Mouse (Mus musculus) midbrain, embryonic 16.5 days (tissue): Measurements from ENCODE around the gene Kcnip3. TPM values are rescaled to one million over a fixed set of nuclear protein-coding genes. Genes with fewer than 3 reads are reported as not detected.

Experiments
- ATAC-seq: fragments of 200-750 bp; cut with Nextera tagmentation; 2 replicates; pipeline ENCODE4 v1.8.0; 2017; ENCODE audit warnings: moderate TSS enrichment
- H3K27ac ChIP-seq: fragments of 300-500 bp; sonication (generic); 2 replicates; pipeline ENCODE4 v1.5.1; 2014; ENCODE audit warnings: mild to moderate bottlenecking, low read length, mixed read lengths
- H3K27me3 ChIP-seq: fragments of 300-500 bp; sonication (generic); 2 replicates; pipeline ENCODE4 v1.6.1; 2014; ENCODE audit warnings: low read depth, low read length, mixed read lengths; ENCODE audit not compliant: control insufficient read depth, insufficient read depth
- H3K36me3 ChIP-seq: fragments of 300-500 bp; sonication (generic); 2 replicates; pipeline ENCODE4 v1.6.1; 2014; ENCODE audit warnings: mild to moderate bottlenecking, low read length, moderate library complexity, mixed read lengths; ENCODE audit not compliant: control insufficient read depth, insufficient read depth
- H3K4me1 ChIP-seq: fragments of 300-500 bp; sonication (generic); 2 replicates; pipeline ENCODE4 v1.6.1; 2014; ENCODE audit warnings: mild to moderate bottlenecking, low read length, mixed read lengths; ENCODE audit not compliant: control insufficient read depth, insufficient read depth
- H3K4me2 ChIP-seq: fragments of 300-500 bp; sonication (generic); 2 replicates; pipeline ENCODE4 v1.6.1; 2014; ENCODE audit warnings: mild to moderate bottlenecking, low read length, mixed read lengths
- H3K4me3 ChIP-seq: fragments of 300-500 bp; sonication (generic); 2 replicates; pipeline ENCODE4 v1.5.1; 2014; ENCODE audit warnings: low read depth, mild to moderate bottlenecking, low read length, moderate library complexity, mixed read lengths
- H3K9ac ChIP-seq: fragments of 300-500 bp; sonication (generic); 2 replicates; pipeline ENCODE4 v1.6.1; 2014; ENCODE audit warnings: low read depth, low read length, mixed read lengths
- H3K9me3 ChIP-seq: fragments of 300-500 bp; sonication (generic); replicated peaks from 2 replicates; pipeline ENCODE4 v1.6.1; 2014; ENCODE audit warnings: mild to moderate bottlenecking, low read length, mixed read lengths; ENCODE audit not compliant: control insufficient read depth, poor library complexity, severe bottlenecking
- WGBS: fragments of 180-500 bp; shearing (Covaris S2); extraction: QIAGEN DNeasy Blood & Tissue Kit; methylation state at CpG from one replicate; pipeline ENCODE4 v1.1.7; 2014; 5-methylcytosine and 5-hydroxymethylcytosine counted together
- polyA plus RNA-seq: library from polyadenylated mRNA; unstranded; fragments of >200 nt; fragmentation: Nextera tagmentation; extraction: Ambion mirVana; gene quantifications from 2 replicates; pipeline ENCODE4 v1.2.1, GENCODE M21; 2015

The Kcnip3 gene
- polyA plus RNA-seq, 1 experiment from 2014 or later: 13.0 TPM

DNA sequence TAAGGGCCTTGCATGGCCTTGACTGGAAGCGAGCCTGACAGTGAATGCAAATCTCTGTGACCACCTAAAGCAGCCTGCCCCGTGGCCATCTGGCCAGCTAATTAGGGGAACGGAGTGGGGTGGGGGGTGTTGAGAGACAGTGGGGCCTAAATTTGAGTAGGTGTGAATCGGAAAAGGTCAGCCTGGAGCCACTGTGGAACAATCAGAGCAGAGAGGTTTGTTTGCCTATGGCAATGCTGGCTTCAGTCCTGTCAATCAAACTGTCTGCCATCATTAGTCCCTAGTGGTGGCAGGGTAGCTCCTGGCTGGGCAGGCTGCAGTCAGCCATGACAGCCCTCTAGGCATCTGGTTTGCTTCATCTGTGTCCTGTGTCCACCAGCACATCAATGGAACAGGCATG is 10.5 kb downstream of the Kcnip3 start:
- no peaks in the 10 kb centered on the region for H3K9me3 ChIP-seq
- H3K27ac ChIP-seq: 0 out of 2 replicates have a peak overlapping the region, but pooled peaks have one; percentile 33
- peaks cover 6% of the 10 kb centered on the region; the same call in 1 of the 2 replicates for H3K4me1 ChIP-seq
- 31% methylated on average over 4 of the region's 4 CpGs for WGBS
- H3K4me2 ChIP-seq: no peak overlapping the region
- no peaks in the 10 kb centered on the region for H3K27me3 ChIP-seq
- peak; percentile 11; the same call in 1 of the 2 replicates for ATAC-seq
- no peaks in the 10 kb centered on the region for H3K36me3 ChIP-seq
- H3K4me3 ChIP-seq: no peak overlapping the region
- H3K9ac ChIP-seq: no peak overlapping the region

DNA sequence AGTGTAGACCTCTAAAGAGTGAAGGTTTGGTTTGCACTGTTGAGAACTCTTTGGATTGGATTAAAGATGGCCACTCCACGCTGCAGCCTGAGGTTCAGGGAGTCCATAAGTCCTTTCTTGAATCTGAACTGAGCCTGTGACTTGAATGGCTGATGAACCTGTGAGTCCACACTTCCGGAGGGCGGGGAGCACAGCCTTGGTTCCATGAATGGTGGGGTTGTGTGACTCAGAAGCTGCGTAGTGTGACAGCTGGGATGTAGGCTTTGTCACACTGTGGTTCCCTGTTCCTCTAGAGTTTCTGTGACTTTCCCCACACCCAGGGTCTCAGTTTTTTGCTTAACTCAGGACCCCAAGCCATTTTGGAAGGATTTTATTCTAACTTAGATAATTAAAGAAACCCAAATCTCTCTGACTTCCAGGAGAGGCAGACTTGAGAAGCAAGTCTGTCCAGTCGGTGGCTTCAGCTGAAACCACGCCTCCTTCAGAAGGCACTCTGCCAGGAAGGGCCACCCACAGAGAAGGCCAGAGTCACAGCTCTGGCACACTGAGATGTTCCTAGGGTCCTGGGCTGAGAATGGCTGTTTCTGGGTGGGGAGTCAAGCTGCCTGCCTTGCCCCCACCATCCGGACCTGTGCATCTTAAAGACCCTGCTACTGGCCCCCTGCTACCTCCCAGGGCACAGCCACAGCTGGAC is 13.8 kb downstream of the Kcnip3 start:
- H3K4me3 ChIP-seq: no peak overlapping the region
- H3K36me3 ChIP-seq: no peaks in the 10 kb centered on the region
- no peak overlapping the region for H3K27ac ChIP-seq
- ATAC-seq: no peak
- WGBS: 64% methylated on average over 7 of the region's 7 CpGs
- H3K9me3 ChIP-seq: no peaks in the 10 kb centered on the region
- peaks cover 5% of the 10 kb centered on the region; the same call in 1 of the 2 replicates for H3K4me1 ChIP-seq
- H3K27me3 ChIP-seq: no peaks in the 10 kb centered on the region
- no peak overlapping the region for H3K4me2 ChIP-seq
- no peak overlapping the region for H3K9ac ChIP-seq

DNA sequence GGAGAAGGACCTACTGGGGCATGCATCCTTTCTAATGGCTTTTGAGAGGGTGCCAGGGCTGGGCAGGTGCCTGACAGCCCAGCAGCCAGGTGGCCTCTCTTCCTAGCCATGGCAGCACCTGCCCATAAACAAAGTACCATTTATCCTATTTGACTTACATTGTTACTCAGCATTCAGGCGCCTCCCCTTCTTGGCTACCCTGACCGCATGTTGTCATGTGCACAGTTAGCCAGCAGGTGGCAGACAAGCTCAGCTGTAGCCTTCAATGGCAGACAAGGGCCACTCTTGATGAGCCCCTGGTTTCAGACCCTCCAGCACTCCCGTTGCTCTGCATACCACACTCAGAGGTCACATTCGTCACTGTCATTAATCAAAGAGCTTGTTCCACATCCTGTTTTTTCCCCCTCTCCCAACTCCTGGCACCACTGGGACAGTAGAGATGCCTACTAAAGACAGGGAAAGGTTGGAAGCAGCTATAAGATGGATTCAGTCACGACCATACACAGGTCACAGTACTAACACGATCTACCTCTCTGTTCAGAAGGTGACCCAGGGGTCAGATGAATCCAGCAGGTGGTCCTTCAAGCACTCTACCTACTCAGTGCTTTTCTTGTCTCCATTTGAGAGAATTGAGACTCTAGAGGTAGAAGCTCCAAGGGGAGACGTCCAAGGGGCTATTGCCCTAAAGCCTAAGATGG is 14.7 kb downstream of the Kcnip3 start:
- Histone ChIP-seq H3K36me3 (no peaks in the 10 kb centered on the region), H3K27me3 (no peaks in the 10 kb centered on the region), H3K9me3 (no peaks in the 10 kb centered on the region), H3K4me3 (no peak overlapping the region), H3K4me1 (no peaks in the 10 kb centered on the region), H3K4me2 (no peak overlapping the region), H3K27ac (no peak overlapping the region), H3K9ac (no peak overlapping the region)
- 37% methylated on average over 7 of the region's 7 CpGs for WGBS
- peak; percentile 29 for ATAC-seq

- H3K4me3 ChIP-seq: no peak overlapping the region
Measured at GRCm38 (mm10) chr2:127506131-127506632, 15.7 kb downstream of the Kcnip3 start.

GRCm38 (mm10) chr2:127505196-127505595 is 16.7 kb downstream of the Kcnip3 start:
- no peak for ATAC-seq
- Histone ChIP-seq H3K27me3 (no peaks in the 10 kb centered on the region), H3K27ac (no peak overlapping the region), H3K4me2 (no peak overlapping the region), H3K9ac (no peak overlapping the region), H3K9me3 (no peaks in the 10 kb centered on the region), H3K4me3 (no peak overlapping the region), H3K4me1 (no peaks in the 10 kb centered on the region), H3K36me3 (no peaks in the 10 kb centered on the region)
- WGBS: 79% methylated on average over 4 of the region's 4 CpGs

More at GRCm38 (mm10) chr2:127506131-127506632, 15.7 kb downstream of the Kcnip3 start:
- Histone ChIP-seq H3K36me3 (no peaks in the 10 kb centered on the region), H3K27me3 (no peaks in the 10 kb centered on the region), H3K9me3 (no peaks in the 10 kb centered on the region), H3K9ac (no peak overlapping the region), H3K4me2 (no peak overlapping the region), H3K4me1 (no peaks in the 10 kb centered on the region), H3K27ac (no peak overlapping the region)
- ATAC-seq: no peak
- WGBS: 84% methylated on average over 6 of the region's 6 CpGs

- Histone ChIP-seq H3K9me3 (no peaks in the 10 kb centered on the region), H3K9ac (no peak overlapping the region), H3K27ac (no peak overlapping the region; the same call in 1 of the 2 replicates), H3K36me3 (no peaks in the 10 kb centered on the region), H3K4me1 (no peaks in the 10 kb centered on the region), H3K4me2 (no peak overlapping the region), H3K27me3 (no peaks in the 10 kb centered on the region), H3K4me3 (no peak overlapping the region)
- 49% methylated on average over 8 of the region's 8 CpGs for WGBS
- peak; percentile 47; the same call in 1 of the 2 replicates for ATAC-seq
Measured at GRCm38 (mm10) chr2:127503751-127504549, 17.9 kb downstream of the Kcnip3 start.

DNA sequence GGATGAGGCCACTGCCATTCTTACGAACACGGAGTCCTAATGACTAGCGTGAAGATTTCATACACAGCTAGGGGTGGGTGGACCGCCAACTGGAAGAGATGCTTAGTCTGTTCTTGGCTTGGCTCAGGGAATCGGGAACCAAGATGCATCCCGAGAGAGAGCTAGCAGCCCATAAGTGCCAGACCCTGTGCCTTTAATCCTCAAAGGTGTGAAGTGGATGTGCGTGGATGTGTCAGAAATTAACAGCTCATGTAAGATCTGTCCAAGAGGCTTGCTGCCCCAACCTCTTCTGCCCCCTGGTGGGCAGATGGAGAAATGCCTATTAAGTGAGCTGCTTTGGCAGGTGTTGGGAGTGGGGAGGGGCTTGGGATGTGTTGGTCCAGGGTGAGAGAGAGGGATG is 20.8 kb downstream of the Kcnip3 start:
- Histone ChIP-seq H3K4me3 (no peak overlapping the region), H3K9ac (no peak overlapping the region), H3K9me3 (no peaks in the 10 kb centered on the region), H3K27me3 (no peaks in the 10 kb centered on the region), H3K4me2 (no peak overlapping the region), H3K27ac (no peak overlapping the region), H3K36me3 (no peaks in the 10 kb centered on the region; the same call in 1 of the 2 replicates), H3K4me1 (no peaks in the 10 kb centered on the region)
- 55% methylated on average over 7 of the region's 7 CpGs for WGBS
- no peak for ATAC-seq

GRCm38 (mm10) chr2:127498750-127499149 is 23.1 kb downstream of the Kcnip3 start:
- 86% methylated on average over 8 of the region's 8 CpGs for WGBS

More at GRCm38 (mm10) chr2:127498750-127499149, 23.1 kb downstream of the Kcnip3 start:
- Histone ChIP-seq H3K27me3 (no peaks in the 10 kb centered on the region), H3K36me3 (no peaks in the 10 kb centered on the region; the same call in 1 of the 2 replicates), H3K4me1 (no peaks in the 10 kb centered on the region), H3K9ac (no peak overlapping the region), H3K4me3 (no peak overlapping the region), H3K4me2 (no peak overlapping the region), H3K9me3 (no peaks in the 10 kb centered on the region), H3K27ac (no peak overlapping the region)
- ATAC-seq: no peak
